Mouse (Mus musculus) monocyte, adult 5-6 weeks (primary cell): ENCODE data around the gene Gm49322. TPM values are rescaled to one million over a fixed set of nuclear protein-coding genes. Genes with fewer than 3 reads are reported as not detected.

Source experiments
- ATAC-seq: fragments of 153-309, 156-312 bp; replicated peaks from 2 replicates; pipeline ENCODE4 v1.8.0; 2017; ENCODE audit warnings: mild to moderate bottlenecking; ENCODE audit not compliant: low TSS enrichment, insufficient number of reproducible peaks, severe bottlenecking, poor library complexity, low FRiP score
- total RNA-seq: library from RNA; stranded (forward); fragments of 200-1000, 200-491, 200-594 nt; gene quantifications from 3 replicates; pipeline ENCODE4 v1.2.3, GENCODE M21; 2017

Gene Gm49322
- total RNA-seq, 1 experiment from 2014 or later, result 1.0 TPM

DNA sequence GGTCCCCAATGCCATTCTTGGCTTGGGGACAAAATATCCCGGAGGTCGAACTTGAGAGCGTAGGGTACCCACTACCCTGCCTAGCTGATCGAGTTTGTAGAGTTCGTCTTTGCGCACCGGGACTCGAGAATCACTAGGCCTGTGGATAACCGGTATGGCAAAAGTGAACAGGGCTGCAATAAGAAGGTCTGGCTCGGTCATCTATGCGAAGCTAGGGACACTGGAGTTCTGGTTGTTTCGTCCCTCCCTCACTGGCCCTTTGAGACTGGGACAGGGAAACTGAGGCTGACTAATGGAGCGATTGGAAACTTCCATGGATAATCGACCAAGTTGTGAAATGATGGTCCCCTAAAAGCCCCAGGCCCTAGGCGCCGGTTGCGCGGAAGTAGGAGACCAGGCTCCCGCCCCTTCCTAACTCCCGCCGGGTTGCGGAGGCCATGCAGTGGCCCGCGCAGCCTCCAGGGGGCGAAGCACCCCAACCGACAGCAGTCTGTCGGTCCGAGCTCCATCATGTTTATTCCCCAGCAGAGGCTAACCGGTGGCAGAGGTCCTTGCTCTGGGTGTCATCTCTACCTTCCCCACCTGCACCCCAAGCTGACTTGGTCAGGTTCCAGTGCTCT is 27.6 kb upstream of the Gm49322 start:
- ATAC-seq, result peak; percentile 58

DNA sequence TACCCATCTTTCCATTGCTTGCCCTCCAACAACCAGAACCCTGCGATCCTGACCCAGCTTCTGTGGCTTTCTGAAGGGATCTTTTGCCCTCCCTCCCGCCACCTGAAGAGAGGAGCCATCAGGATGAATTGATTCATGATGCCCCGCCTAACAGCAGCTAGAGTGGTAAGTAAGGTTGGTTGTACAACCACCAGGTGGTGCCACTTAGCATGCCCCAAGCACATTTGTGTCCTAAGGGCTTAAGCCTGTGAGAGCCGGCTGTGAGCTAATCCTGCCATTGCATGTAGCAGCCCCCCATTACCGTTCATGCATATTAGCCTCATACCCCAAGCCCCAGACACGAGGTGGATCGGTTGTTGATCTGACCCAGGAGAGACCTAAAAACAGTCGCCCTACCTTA is 26.9 kb upstream of the Gm49322 start:
- ATAC-seq, result no peak

DNA sequence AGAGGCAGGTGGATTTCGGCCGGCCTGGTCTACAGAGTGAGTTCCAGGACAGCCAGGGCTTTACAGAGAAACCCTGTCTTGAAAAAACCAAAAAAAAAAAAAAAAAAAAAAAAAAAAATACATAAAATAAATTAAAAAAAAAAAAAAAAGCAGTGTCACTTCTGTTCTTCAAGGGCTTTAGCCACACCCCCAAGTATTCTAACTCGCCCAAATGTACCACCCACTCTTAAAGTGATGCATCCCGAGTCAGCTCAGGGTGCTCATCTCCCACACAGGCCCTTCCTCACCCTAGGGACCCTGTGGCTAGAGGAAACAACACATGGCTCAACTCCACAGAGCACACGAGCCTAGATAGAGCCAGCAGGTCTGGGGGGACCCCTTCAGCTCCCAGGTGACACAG is 22.8 kb upstream of the Gm49322 start:
- ATAC-seq, result no peak

GRCm38 (mm10) chr10:80584045-80584488 is 21.8 kb upstream of the Gm49322 start:
- no peak for ATAC-seq

DNA sequence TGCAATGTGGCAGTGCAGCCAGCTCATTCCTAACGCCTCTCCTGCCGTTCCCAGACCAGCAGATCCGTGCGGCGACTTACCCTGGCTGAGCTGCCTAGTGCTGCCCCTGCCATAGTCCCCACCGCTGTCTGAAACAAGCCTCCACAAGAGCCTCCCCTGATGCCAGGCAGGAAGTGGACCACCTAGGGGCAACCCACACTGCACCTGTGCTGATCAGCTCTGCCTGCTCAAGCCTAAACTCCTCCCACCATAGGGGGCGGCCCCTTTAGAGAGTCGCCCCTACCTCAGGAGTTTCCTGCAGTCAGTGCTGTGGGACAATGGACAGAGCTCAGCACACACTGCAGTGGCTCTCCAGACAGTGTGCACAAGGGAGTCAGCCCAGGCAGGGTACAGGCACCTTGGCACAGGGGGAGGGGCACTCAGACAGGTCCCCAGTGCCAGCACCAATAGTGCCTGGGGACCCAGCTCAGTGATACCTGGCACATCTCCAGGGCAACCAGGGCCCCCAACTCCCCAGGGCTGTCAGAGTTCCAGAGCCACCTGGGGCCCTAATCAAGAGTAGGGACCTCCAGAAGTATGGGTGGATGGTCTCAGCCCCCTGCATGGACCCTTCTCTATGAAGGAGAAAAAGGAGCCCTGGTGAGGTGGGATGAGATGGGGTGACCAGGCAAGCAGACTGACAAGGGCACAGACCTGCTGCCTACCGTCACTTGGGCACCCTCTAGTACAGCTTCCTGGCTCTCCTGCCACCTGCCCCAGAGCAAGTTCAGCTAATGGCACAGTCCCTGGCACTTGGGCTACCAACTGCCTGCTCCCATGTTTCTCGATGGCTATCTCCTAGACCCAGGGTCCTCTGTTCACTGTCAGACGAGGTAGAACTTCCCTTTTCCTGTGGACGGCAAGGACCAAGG is 20.9 kb upstream of the Gm49322 start:
- ATAC-seq, result no peak

DNA sequence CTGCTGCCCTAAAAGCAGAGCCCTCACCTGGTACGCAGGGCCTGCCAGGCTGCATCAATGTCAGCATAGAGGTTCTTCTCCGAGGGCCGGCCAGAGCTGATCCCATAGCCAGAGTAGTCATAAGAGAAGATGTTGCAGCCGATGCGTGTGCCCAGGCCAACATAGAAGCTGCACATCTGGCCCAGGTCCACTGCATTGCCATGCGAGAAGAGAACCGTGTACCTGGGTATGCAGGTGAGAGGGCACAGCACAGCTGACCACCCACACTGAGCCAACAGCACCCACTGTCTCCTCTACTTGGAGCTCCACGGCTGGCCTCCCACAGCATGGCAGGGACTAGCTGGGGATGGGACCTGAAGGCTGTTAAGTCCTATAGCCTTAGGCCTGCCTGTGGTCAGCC is 20.2 kb upstream of the Gm49322 start:
- no peak for ATAC-seq

- ATAC-seq, result no peak
Measured at GRCm38 (mm10) chr10:80586407-80587304, 19.2 kb upstream of the Gm49322 start.

GRCm38 (mm10) chr10:80587305-80587657 is 18.5 kb upstream of the Gm49322 start:
- ATAC-seq, result no peak

- ATAC-seq, result no peak
Measured at GRCm38 (mm10) chr10:80589127-80589878, 16.5 kb upstream of the Gm49322 start.

GRCm38 (mm10) chr10:80589879-80590854 is 15.7 kb upstream of the Gm49322 start, which contains the start of gene Abhd17a:
Gene Abhd17a (minus strand): TSS chr10:80590341.
- ATAC-seq, result peak; percentile 98

- no peak; the same call in 1 of the 2 replicates for ATAC-seq
Measured at GRCm38 (mm10) chr10:80596318-80596717, 9.5 kb upstream of the Gm49322 start.

GRCm38 (mm10) chr10:80602698-80603325 is 3.0 kb upstream of the Gm49322 start, which contains the start of the genes Scamp4 and Adat3:
Gene Scamp4 (plus strand): TSS chr10:80602872.
Gene Adat3 (plus strand): TSS chr10:80602880.
- ATAC-seq, result peak; percentile 85

GRCm38 (mm10) chr10:80603364-80603763 is 2.5 kb upstream of the Gm49322 start:
- 0 out of 2 replicates have a peak, but pooled peaks have one; percentile 0 for ATAC-seq

GRCm38 (mm10) chr10:80604001-80604509 is 1.8 kb upstream of the Gm49322 start:
- no peak for ATAC-seq

- no peak for ATAC-seq
Measured at GRCm38 (mm10) chr10:80604988-80605387, 833 bp upstream of the Gm49322 start.

GRCm38 (mm10) chr10:80606306-80606705 is 485 bp downstream of the Gm49322 start:
- ATAC-seq, result no peak
